Mouse (Mus musculus) kidney, adult 2 months (tissue): ENCODE results near the gene P2rx1. TPM values are rescaled to one million over a fixed set of nuclear protein-coding genes. Genes with fewer than 3 reads are reported as not detected.

ENCODE experiments used
- DNase-seq: peaks from one replicate; pipeline ENCODE4 v3.0.0; 2021
- H3K27ac ChIP-seq: fragments of 200-500 bp; 2 replicates; pipeline ENCODE4 v1.5.1; 2012; ENCODE audit warnings: low read depth, low read length, control low read depth, inconsistent platforms; ENCODE audit not compliant: insufficient read depth
- H3K27me3 ChIP-seq: fragments of 200-500 bp; replicated peaks from 2 replicates; pipeline ENCODE4 v1.6.1; 2012; ENCODE audit warnings: mild to moderate bottlenecking, moderate library complexity, low read length, inconsistent platforms; ENCODE audit not compliant: control insufficient read depth, insufficient read depth
- H3K36me3 ChIP-seq: fragments of 200-500 bp; 2 replicates; pipeline ENCODE4 v1.6.1; 2012; ENCODE audit warnings: mild to moderate bottlenecking, moderate library complexity, low read length, inconsistent platforms; ENCODE audit not compliant: control insufficient read depth, insufficient read depth
- H3K4me1 ChIP-seq: fragments of 200-500 bp; 2 replicates; pipeline ENCODE4 v1.6.1; 2011; ENCODE audit warnings: low read length; ENCODE audit not compliant: control insufficient read depth, insufficient read depth
- H3K4me3 ChIP-seq: fragments of 200-500 bp; 2 replicates; pipeline ENCODE4 v1.5.1; 2011; ENCODE audit warnings: mild to moderate bottlenecking, low read depth, low read length, control low read depth; ENCODE audit not compliant: insufficient read depth
- CTCF ChIP-seq: fragments of 200-500 bp; conservative IDR thresholded peaks from 2 replicates; pipeline ENCODE4 v1.5.1; 2011; ENCODE audit warnings: low read depth, mild to moderate bottlenecking, control low read depth, low read length, moderate library complexity, mixed read lengths; ENCODE audit not compliant: insufficient read depth, insufficient read length
- POLR2A ChIP-seq: fragments of 200-500 bp; IDR thresholded peaks from one replicate; pipeline ENCODE4 v1.6.1; 2011; ENCODE audit warnings: low read depth, low read length, control low read depth
- WGBS: fragments of 180-500 bp; shearing (Covaris S2); methylation state at CpG from one replicate; pipeline ENCODE4 v1.1.7; 2018; 5-methylcytosine and 5-hydroxymethylcytosine counted together
- polyA plus RNA-seq: library from polyadenylated mRNA; depleted of rRNA; stranded (reverse); fragments of >200 nt; gene quantifications from 2 replicates; pipeline ENCODE4 v1.2.3, GENCODE M21; 2012

The P2rx1 gene
- polyA plus RNA-seq, 1 experiment, result 4.8 TPM

DNA sequence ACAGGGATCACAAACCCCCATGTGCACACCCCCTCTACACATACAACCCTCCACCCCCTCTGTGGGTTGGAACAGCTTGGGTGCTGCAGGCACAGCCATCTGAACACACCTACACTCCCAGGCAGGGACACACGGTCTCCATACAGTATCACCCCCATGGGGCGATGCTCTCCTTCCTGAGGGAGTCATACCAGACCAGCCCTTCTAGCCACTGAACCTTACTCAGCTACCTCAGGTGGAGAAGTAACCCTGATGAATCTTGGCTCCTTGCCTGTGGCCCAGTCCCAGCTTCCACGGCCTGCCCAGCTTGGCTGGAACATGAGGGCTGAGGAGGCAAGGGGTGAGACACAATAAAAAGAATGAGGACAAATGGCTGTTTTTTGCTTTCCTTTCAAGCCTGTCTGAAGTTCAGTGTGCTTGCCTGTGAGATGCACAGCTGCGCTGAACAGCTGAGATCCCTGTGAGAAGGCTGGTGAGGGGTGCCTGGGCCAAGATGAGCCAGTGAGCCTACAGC, 16.0 kb downstream of the P2rx1 start:
- H3K4me1 ChIP-seq, result peaks cover 7% of the 10 kb centered on the region
- H3K27me3 ChIP-seq, result no peaks in the 10 kb centered on the region
- WGBS, result 58% methylated on average over 4 of the region's 4 CpGs
- no peak overlapping the region for H3K4me3 ChIP-seq
- no peaks in the 10 kb centered on the region for H3K36me3 ChIP-seq
- peak; percentile 87 for DNase-seq
- TF ChIP-seq CTCF (no peak), POLR2A (no peak)
- H3K27ac ChIP-seq, result no peak overlapping the region

GRCm38 (mm10) chr11:73015391-73016102, 16.6 kb downstream of the P2rx1 start:
- H3K27ac ChIP-seq, result no peak overlapping the region
- TF ChIP-seq CTCF, result no peak
- TF ChIP-seq POLR2A, result no peak
- H3K4me1 ChIP-seq, result peaks cover 7% of the 10 kb centered on the region
- no peak overlapping the region for H3K4me3 ChIP-seq
- no peaks in the 10 kb centered on the region for H3K36me3 ChIP-seq
- H3K27me3 ChIP-seq, result no peaks in the 10 kb centered on the region
- peak; percentile 46 for DNase-seq
- WGBS, result 47% methylated on average over 5 of the region's 5 CpGs

GRCm38 (mm10) chr11:73016103-73016420, 17.2 kb downstream of the P2rx1 start:
- H3K27ac ChIP-seq, result no peak overlapping the region
- no peak for TF ChIP-seq CTCF
- no peak for TF ChIP-seq POLR2A
- no peaks in the 10 kb centered on the region for H3K27me3 ChIP-seq
- no peaks in the 10 kb centered on the region for H3K36me3 ChIP-seq
- DNase-seq, result no peak
- H3K4me1 ChIP-seq, result peaks cover 7% of the 10 kb centered on the region
- 71% methylated on average over 6 of the region's 6 CpGs for WGBS
- H3K4me3 ChIP-seq, result no peak overlapping the region

GRCm38 (mm10) chr11:73018471-73019146, 19.7 kb downstream of the P2rx1 start, which contains the start of gene Camkk1:
Gene Camkk1 (plus strand): TSS chr11:73019008.
- H3K4me1 ChIP-seq, result peaks cover 6% of the 10 kb centered on the region
- peak; percentile 95 for DNase-seq
- TF ChIP-seq CTCF (no peak), POLR2A (no peak)
- H3K27me3 ChIP-seq, result no peaks in the 10 kb centered on the region
- H3K27ac ChIP-seq, result no peak within 1 kb of the TSS
- peak within 1 kb of the TSS; percentile 66 for H3K4me3 ChIP-seq
- H3K36me3 ChIP-seq, result no peaks in the 10 kb centered on the region
- WGBS, result 2% methylated on average over 57 of the region's 57 CpGs

- H3K36me3 ChIP-seq, result no peaks in the 10 kb centered on the region
- no peak overlapping the region for H3K27ac ChIP-seq
- WGBS, result 2% methylated on average over 46 of the region's 46 CpGs
- peak; percentile 23 for DNase-seq
- H3K4me3 ChIP-seq, result peak overlapping the region; percentile 66
- H3K4me1 ChIP-seq, result peaks cover 3% of the 10 kb centered on the region; the same call in 1 of the 2 replicates
- TF ChIP-seq CTCF (no peak), POLR2A (no peak)
- no peaks in the 10 kb centered on the region for H3K27me3 ChIP-seq
Measured at GRCm38 (mm10) chr11:73019147-73019795, 20.4 kb downstream of the P2rx1 start.

DNA sequence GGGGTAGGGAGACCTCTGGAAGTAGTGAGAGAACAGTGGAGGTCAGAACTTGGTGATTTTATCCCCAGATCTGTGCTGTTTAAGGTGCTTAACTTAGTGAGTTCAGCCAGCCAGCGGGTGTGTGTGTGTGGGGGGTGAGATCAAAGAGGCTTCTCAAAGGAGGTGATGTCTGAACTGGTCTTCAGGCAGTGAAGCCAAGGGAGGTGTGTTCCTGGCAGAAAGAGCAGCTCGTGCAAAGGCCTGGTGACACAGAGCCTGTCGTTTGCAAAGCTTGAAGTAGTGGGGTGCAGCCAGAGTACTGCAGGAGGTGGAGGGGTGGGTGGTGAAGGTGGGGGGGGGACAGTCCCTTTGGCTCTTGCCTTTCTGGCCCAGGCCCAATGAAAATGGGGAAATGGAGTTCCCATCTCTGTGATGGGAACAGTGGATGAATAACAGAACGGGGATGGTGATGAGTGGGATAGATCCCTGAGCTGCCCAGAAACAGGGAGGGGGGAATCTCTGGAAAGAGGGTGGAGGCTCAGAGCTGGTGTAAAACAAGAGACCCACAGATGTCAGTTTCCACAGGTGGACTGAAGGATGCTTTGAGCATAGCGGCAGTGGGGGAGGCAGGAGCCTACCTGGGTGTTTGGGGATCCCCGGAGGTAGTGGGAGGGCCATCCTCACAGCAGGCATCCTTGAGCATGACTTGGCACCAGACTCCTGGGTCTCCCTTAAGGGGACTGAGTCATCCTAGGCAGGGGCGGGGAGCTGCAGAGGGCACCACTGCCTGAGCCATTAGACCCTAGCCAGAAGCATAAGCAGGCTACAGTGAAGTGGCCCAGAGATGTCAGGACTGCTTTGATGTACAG, 22.3 kb downstream of the P2rx1 start:
- Histone ChIP-seq H3K4me1 (no peaks in the 10 kb centered on the region), H3K36me3 (no peaks in the 10 kb centered on the region), H3K4me3 (no peak overlapping the region), H3K27ac (no peak overlapping the region), H3K27me3 (no peaks in the 10 kb centered on the region)
- 84% methylated on average over 7 of the region's 7 CpGs for WGBS
- DNase-seq, result no peak
- no peak for TF ChIP-seq CTCF
- no peak for TF ChIP-seq POLR2A
